Mouse (Mus musculus) lung, postnatal 25 days (tissue): Measurements from ENCODE around the gene Phyh.
A peak's percentile ranks its signal among the peaks of the same experiment; 100 is the strongest.

ENCODE experiments used
- DNase-seq: peaks from one replicate; pipeline ENCODE4 v3.0.0; 2022; ENCODE audit warnings: low spot score

The Phyh gene

DNA sequence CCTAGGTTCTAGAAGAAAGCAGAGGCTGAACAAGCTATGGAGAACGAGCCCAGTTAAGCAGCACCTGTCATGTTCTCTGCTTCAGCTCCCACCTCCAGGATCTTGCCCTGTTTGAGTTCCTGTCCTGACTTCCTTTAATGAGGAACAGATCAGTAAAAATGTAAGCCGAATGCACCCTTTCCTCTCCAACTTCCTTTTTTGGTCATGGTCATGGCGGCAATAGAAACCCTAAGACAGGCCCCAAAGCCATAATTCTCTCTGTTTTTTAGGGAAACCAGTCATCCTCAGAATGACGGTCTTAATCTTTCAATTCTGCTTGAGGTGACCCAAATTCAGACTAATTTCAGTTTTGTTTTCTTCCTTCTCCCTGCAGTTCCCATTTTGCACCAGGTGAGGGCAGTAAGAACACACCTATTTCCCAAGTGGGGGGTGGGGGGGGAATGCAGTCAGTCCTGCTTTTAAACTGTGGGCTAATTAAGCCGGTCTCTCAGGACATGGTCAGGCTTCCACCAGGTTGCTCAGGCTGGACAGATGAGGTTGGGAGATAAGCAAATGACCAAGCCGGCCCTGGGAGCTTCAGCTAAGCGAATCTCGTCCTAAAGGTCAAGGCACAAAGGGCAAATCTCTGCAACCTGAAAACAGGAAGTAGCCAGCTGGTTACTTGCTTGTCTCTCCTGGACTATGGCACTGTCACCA lies 1.3 kb upstream of the Phyh start:
- peak; percentile 59 for DNase-seq

DNA sequence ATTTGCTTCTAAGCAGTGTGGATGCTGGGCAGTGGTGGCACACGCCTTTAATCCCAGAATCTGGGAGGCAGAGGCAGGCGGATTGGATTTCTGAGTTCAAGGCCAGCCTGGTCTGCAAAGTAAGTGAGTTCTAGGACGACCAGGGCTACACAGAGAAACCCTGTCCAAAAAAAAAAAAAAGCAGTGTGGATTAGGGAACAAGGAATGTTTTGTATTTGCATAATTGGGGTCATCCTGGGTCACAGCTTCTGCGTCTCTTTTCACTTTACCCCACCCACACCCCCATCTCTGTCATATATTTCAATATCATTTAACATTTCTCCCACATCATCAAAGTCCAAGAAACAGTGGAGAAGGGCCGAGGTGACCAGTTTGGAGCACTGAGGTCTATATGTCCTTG lies 2.2 kb downstream of the Phyh start:
- no peak for DNase-seq

DNA sequence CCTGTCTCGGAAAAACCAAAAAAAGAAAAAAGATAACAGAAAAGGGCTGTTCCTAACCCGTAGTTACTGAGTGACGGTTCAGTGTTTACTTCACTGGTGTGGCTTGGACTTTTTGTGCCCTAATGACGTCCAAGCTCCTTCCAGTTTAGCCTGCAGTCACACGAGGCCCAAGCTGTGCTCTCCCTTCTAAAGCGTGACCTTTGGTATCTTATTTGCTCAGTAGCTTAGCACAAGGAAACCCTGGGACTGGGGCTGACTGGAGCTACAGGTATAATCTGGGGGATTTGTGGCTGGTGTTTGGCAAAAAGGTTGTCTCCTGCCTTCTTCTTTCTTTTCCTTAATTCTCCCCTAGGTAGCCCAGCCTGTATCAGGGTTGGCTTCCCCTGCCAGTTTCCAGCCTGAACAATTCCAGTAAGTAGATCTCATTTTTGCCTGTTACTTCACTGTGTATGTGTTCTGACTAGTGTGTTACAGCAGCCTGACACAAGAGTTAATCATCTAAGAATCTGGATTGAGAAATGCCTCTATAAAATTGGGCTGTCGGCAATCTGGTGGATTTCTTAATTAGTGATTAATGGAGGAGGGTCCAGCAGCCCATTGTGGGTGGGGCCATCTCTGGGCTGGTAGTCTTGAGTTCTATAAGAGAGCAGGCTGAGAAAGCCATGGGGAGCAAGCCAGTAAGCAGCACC lies 3.8 kb downstream of the Phyh start:
- DNase-seq = no peak

DNA sequence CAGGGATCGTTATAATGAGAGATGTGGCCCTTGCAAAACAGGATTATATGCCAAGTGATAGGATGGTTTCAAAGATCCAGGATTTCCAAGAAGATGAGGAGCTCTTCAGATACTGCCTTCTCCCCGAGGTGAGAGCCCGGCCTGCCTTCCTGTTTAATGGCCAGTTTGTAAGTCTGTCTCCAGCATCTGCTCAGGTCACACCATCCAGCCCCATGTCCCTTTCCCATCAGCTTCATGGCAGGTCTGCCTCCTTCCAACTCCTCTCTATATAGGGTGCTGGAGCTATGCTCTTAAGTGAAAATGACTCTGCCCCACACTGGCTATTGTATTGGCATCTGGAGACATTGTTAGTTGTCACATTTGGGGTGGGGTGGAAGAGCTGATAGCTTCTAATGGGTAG lies 8.6 kb downstream of the Phyh start:
- DNase-seq = no peak

DNA sequence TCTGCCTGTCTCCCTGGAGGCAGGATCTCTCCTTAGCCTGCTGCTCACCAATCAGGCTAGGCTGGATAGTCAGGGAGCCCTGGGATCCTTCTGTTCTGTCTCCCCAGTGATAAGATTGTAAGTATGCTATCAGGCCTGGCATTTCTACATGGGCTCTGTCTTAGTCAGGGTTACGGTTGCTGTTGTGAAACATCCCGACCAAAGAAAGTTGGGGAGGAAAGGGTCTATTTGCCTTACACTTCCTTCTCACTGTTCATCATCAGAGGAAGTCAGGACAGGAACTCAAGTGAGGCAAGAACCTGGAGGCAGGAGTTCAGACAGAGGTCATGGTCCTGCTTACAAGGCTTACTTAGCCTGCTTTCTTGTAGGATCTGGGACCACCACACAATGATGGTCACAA lies 10.4 kb downstream of the Phyh start:
- no peak for DNase-seq

DNA sequence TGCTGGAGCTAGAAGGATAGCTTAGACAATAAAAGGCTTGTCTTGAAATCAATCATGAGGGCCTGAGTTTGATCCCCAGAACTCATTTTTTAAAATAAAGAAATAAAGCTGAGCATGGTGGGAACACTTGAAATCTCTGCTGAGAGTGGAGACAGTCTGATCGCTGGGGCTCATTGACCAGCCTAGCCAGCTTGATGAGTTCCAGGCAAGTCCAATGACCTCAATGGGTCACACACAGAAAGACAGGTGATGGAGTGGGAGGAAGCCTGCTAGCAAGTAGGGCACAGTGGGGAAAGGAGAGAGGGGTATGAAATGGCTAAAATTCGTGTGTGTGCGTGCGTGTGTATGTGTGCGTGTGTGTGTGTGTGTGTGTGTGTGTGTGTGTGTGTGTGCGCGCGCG lies 15.7 kb downstream of the Phyh start:
- DNase-seq = no peak

DNA sequence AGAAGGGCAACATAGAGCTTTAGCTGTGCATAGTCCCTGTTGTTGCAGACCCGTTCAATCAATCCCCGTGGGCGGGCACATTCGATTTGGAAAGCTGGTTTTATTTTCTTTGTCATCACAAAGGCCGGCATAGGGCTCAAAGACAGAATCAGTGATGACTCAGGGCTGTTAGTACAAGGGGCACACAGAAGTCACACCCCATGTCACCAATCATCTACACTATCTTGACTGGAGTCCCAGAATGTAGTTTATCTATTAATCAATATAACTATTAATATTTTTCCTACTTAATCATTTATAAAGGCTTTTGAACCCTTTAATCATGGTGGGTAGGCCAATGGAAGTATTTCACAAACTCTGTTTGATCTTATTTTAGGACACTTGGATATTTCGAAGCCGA lies 19.1 kb downstream of the Phyh start:
- DNase-seq = no peak

DNA sequence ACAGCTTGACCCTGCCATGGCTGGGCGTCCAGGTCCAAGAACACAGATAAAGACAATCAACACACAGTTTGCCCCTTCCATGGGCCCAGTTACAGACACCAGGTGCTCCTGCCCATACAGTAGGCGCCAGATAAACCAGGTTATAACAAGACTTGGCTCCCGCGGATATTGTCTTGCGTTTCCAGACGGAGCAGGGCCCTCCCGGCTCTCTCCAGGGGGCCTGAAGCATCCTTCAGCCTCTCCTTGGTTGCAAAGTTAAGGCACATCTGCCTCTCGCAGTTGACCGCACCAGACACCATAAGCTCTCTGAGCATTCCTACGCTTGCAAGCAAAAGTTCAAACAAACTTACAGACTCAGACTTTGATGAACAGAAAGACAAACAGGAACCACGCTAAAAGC lies 22.0 kb downstream of the Phyh start:
- no peak for DNase-seq

DNA sequence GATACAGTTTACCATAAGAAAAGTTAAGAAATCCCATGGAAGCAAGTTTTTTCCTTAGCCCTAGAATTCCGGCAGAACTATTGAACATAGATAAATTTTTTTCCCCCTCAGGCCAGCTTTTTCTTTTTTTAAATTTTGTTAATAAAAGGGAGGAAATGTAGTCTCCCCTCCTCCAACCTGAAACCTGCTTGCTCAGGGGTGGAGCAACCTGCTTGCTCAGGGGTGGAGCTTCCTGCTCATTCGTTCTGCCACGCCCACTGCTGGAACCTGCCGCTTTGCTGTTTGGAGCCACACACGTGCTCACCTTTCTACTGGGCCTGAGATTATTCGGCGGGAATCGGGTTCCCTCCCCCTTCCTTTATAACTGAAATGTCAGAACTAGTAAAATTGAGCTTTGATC lies 30.9 kb downstream of the Phyh start:
- DNase-seq = peak; percentile 2

DNA sequence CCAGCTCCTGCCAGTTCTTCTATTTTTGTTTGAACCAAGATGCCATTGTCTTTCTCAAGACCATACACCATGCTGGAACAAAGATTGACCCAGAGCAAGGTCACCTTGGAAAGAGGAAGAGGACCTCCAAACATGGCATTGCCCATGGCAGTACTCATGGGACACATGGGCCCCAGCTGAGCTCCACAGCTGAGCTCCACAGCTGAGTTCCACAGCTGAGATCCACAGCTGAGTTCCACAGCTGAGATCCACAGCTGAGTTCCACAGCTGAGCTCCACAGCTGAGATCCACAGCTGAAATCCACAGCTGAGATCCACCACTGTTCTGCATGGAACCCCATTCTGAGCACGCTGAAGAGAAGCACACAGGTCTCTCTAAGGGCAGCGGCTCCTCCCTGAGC lies 32.2 kb downstream of the Phyh start:
- no peak for DNase-seq

DNA sequence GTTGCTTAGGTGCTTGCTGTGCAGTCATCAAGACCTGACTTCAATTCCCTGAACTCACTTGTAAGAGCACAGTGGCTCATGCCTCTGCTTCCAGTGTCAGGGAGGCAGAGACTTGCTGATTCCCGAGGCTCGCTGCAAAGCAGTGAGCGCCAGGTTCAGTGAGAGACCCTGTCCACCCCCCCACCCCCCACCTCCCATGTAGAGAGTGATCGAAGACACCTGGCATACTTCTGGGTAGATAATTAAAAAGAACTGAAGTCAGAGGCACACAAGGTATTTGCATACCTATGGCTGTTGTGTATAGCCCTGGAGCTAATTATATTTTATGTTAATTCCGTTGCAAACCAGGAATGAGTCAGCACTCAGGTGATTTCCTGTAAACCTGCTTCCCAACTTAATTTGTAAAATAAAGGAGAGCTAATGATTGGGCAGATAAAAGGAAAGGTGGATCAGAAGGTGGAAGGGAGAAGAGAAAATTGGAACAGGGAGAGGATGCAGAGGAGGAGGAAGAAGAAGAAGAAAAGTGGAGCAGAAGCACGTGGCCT lies 35.5 kb downstream of the Phyh start:
- DNase-seq = no peak

DNA sequence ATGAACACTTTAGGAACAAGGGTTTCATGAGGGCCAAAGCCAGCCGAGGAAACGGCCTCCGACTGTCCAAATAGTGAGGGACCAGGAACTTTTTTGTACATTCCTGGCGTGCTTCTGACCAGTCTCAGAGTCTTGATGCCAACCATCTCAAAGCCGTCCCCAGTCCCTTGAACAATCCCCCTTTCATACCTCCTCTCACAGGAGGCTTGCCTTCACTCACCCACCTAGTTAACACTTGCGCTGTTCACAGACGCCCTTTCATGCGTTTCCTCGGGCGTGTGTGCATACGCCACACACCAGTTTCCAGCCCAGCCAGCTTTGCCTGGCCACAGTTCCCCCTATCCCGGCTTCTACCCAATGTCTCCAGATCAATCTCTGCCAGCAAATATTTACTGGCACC lies 39.2 kb downstream of the Phyh start:
- DNase-seq = no peak

DNA sequence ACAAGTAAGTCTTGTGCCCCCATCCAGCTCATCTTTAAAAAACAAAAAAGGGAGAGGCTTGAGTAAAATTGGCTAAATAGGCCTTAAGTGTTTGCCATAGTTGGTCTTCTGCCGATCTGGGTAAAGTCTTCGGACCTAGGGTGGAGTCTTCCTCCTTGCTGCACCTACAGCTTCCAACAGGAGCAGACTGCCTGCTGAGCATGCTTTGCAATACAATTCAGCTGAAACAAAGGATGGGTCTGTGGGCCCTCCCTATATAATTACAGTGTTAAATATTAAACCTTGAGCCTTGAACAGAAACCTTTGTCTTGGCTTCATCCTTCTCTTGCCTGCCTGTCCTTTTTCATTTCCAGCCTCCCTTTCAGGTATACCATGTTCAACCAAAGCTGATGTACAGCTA lies 49.0 kb downstream of the Phyh start:
- DNase-seq = no peak

DNA sequence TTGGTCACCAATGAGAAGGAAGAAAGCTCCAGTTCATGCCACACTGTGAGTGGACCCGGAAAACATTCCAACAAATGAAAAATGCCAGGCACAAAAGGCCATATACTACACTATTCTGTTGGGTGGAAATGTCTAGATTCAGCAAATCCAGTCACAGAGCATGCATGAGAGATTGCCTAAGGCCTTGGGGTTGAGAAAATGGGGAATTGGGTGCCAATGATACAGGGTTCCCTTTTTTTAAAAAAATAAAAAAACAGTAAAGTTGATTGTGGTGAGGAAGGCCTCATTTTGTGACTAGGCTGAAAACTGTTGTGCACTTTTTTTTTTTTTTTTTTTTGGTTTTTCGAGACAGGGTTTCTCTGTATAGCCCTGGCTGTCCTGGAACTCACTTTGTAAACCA lies 50.3 kb downstream of the Phyh start:
- DNase-seq = no peak

DNA sequence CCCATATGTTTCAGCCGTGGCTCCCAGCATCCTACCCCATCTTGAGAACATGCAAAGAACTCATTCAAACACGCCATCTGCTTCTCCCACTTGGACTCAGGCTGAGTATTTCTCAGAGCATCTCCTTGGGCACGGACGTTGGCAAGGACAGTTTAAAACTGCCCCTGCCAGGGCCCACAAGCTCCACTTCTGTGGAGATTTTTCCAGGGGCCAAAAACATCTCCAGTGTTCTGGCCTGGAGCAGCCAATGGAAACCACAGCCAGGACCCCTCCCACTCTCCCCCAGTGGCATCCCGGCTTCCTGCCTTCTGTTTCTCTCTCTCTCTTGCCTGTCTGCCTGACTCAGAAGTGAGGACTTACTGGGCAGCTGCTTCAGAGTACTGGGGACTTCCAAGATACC lies 57.0 kb downstream of the Phyh start, which contains the start of gene Ucma:
TSS of gene Ucma (plus strand) at position 316 of the 400 bp plus-strand sequence.
- no peak for DNase-seq

DNA sequence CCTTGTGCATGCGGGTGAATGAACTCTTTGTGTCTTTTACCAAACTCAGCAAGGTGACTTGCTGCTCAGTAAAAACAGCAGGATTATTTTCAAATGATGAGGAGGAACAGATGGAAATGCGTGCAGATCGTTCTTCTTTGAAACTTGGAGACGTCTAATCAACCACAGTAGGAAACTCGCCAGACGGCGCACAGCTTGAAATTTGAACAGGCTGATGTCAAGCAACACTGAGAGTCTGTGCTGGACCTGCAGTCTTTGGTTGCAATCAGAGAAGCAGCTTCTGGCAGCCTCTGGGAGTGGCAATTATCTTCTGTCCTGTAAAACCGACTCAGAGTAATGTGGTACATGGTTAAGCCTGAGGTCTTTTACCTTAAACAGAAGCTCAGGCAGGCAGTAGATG lies 59.3 kb downstream of the Phyh start:
- no peak for DNase-seq

DNA sequence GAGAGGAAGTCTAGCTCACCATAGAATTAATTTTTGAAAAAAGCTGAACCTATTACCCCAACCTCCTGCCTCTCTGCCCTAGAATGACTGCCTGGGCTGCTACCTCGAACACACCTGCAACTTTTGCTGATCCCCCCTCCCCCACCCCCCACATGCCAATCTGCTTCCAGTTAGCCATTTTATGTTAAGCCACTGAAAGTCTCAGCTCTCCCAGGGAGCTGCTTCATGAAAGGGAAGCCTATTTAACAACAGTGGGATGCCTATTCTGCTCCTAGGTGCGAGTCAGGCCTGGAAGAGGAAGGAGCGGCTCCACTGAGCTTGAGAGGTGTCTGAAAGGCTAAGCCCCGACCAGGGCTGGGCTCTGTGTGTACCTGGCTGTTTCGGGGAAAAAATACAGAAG lies 65.2 kb downstream of the Phyh start:
- DNase-seq = no peak

DNA sequence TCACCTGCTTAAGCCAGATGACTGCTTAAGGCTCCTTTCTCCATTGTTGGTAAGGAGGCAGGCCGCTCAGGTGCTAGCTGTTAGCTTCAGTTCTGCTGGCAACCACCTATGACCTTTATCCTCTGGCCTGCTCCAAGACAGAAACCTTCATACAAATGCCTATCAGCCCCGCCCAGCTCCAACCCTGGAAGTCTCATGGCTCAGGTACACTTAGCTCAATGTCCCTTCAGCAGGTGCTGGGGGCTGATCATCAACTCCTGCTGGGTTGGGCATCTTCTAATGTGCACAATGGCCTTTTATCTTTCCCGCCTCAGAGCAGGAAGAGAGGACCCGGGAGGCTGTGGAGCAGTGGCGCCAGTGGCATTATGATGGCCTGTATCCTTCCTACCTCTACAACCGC lies 66.2 kb downstream of the Phyh start:
- no peak for DNase-seq

DNA sequence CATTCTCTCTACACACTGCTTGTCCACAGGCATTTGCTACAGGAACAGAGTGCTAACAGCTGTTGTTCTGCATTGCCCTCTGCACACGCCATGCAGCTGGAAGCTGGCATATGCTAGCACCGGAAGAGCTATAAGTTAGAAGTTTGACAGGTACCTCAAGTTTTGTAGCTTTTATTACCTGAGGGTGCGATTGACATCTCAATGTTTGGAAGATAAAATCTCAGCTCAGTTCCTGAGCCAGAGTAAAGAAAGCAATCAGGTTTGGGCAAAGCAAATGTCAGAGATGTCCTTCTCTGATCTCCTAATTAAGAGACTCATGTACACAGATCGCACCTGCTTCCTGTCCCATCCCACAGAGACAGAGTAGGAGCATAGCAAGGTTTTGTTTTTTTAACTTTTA lies 68.0 kb downstream of the Phyh start:
- DNase-seq = no peak

DNA sequence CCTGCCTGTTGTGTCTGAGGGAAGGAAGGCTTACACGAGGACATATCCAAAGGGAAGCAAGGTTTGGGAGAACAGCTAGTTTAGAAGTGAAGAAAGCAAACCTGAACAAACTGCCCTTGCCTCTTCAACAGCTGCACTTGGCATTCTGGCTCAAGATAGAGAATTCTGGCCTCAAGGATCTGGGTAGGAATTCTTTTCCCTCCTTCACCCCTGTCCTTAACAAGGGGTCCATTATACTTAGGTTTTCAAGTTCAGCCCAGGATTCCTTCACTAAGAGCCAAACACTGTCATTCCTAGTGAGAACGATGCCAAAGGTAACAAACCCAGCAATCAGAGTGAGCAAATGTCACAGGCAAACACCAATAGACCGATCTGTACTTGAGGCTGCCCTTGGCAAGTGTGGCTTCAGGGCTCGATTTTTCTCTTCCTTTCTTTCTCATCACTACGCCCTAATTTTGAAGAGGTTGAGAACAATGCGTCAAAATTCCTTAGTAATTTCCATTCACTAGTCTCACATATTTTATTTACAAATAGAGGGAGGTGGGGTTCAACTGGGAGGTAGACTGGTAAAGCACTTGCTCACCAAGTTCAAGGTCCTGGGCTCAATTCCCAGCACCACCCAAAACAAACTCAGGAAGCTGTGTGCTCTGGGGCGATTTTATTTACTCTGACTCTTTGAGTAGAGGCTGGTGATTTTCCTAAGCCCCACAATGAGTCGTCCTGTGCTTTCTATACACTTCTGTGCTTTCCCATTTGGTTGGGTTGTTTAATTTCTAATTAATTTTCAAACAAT lies 68.8 kb downstream of the Phyh start:
- DNase-seq = peak; percentile 14
